ENCODE assay signal across 19 mouse cellular contexts in genomic region chr14:99063091-99063490, GRCm38 (mm10). TPM values are rescaled to one million over a fixed set of nuclear protein-coding genes. Genes with fewer than 3 reads are reported as not detected.
A peak's percentile ranks its signal among the peaks of the same experiment; 100 is the strongest.
DNase-seq lines count a peak whose midpoint lies in the region; ATAC-seq and TF ChIP-seq lines count a peak whose summit lies in the region.
"Had no signal": no experiment of that assay in that cellular context is flagged by ENCODE, and none has a peak within 500 bp of the region (broad histone marks: within the 10 kb centered on the region; RNA-seq: fewer than 3 reads in every experiment).

No protein-coding gene starts in this region.

- H3K27me3 ChIP-seq in Patski: no peaks in the 10 kb centered on the region
- H3K27me3 ChIP-seq in midbrain, embryonic 15.5 days (replicated peaks): no peaks in the 10 kb centered on the region
- H3K27me3 ChIP-seq: embryonic facial prominence, embryonic 12.5 days; forebrain, embryonic 13.5 days; forebrain, embryonic 15.5 days had no signal

- no peak for TF ChIP-seq CTCF in Patski (IDR thresholded peaks at IDR 0.05)

- POLR2A ChIA-PET in Patski (lab: Charles Lee): no interaction called here

- H3K27ac ChIP-seq in midbrain, embryonic 15.5 days: no peak overlapping the region
- H3K27ac ChIP-seq: embryonic facial prominence, embryonic 10.5 days; embryonic facial prominence, embryonic 12.5 days; forebrain, embryonic 13.5 days; forebrain, embryonic 15.5 days had no signal

- H3K4me1 ChIP-seq in midbrain, embryonic 15.5 days: no peaks in the 10 kb centered on the region
- H3K4me1 ChIP-seq: embryonic facial prominence, embryonic 10.5 days; embryonic facial prominence, embryonic 12.5 days; forebrain, embryonic 13.5 days; forebrain, embryonic 15.5 days had no signal

- DNase-seq in 416B (ENCODE audit: low read depth) (peak; percentile 55), Patski (ENCODE audit: low read depth, low spot score) (no peak)
- no peak for DNase-seq in spleen, adult 12 weeks (ENCODE audit: low spot score)
- no peak for DNase-seq in spleen, postnatal 14 days (ENCODE audit: low spot score in 2 of 2)
- DNase-seq: adrenal gland, adult 2 months; adrenal gland, postnatal 10 days; adrenal gland, postnatal 25 days; cerebellum, adult 11 months; cerebellum, adult 18-20 months; cerebellum, adult 8-10 months; cerebellum, adult 9-11 months; cerebellum, postnatal 14 days; forebrain, postnatal 0 days had no signal

- in situ Hi-C loops in Patski (cut with MboI; ENCODE audit: low pct_unique_long_range_greater_than_20kb): no loop called here

- CTCF ChIA-PET in Patski (lab: Charles Lee): no interaction called here

- H3K4me3 ChIP-seq in midbrain, embryonic 15.5 days: no peak overlapping the region
- H3K4me3 ChIP-seq: embryonic facial prominence, embryonic 10.5 days; embryonic facial prominence, embryonic 12.5 days; forebrain, embryonic 13.5 days; forebrain, embryonic 15.5 days had no signal

- H3K9me3 ChIP-seq in midbrain, embryonic 15.5 days: no peaks in the 10 kb centered on the region
- H3K9me3 ChIP-seq: embryonic facial prominence, embryonic 10.5 days; embryonic facial prominence, embryonic 12.5 days; forebrain, embryonic 13.5 days; forebrain, embryonic 15.5 days had no signal

- no peak overlapping the region for H3K9ac ChIP-seq in midbrain, embryonic 15.5 days
- H3K9ac ChIP-seq: embryonic facial prominence, embryonic 12.5 days; forebrain, embryonic 13.5 days; forebrain, embryonic 15.5 days; forebrain, postnatal 0 days had no signal

- 94% methylated on average over 2 of the region's 2 CpGs for WGBS in midbrain, embryonic 15.5 days

- H3K36me3 ChIP-seq in midbrain, embryonic 15.5 days (replicated peaks): no peaks in the 10 kb centered on the region

- peak; percentile 31 for ATAC-seq in Patski
- 0 out of 2 replicates have a peak, but pooled peaks have one; percentile 35 for ATAC-seq in monocyte, adult 5-6 weeks (replicated peaks; ENCODE audit: insufficient number of reproducible peaks, low FRiP score, low TSS enrichment, poor library complexity, severe bottlenecking)
- no peak for ATAC-seq in midbrain, embryonic 15.5 days (replicated peaks)
- ATAC-seq: forebrain, embryonic 13.5 days; forebrain, embryonic 15.5 days; forebrain, postnatal 0 days had no signal

- no peak overlapping the region for H3K4me2 ChIP-seq in midbrain, embryonic 15.5 days
- H3K4me2 ChIP-seq: embryonic facial prominence, embryonic 12.5 days; forebrain, embryonic 13.5 days; forebrain, embryonic 15.5 days had no signal

RNA-seq across cellular contexts. Expression of gene Bora, which starts 17.1 kb away (rescaled TPM):
- polyA plus RNA-seq in Patski (2021): 8.5 TPM
- 5.0 to 10.6 TPM (median 7.3 TPM) in 3 replicates for total RNA-seq in monocyte, adult 5-6 weeks (2017)
- 12.8 and 13.7 TPM in 2 replicates for polyA plus RNA-seq in midbrain, embryonic 15.5 days (2015; fragmentation: Nextera tagmentation; extraction: Ambion mirVana)

RNA-seq across cellular contexts. Expression of gene Mzt1, which starts 17.2 kb away (rescaled TPM):
- 40.5 TPM for polyA plus RNA-seq in Patski (2021)
- 30.9 to 34.5 TPM (median 34.0 TPM) in 3 replicates for total RNA-seq in monocyte, adult 5-6 weeks (2017)
- polyA plus RNA-seq in midbrain, embryonic 15.5 days (2015; fragmentation: Nextera tagmentation; extraction: Ambion mirVana): 104 and 113 TPM in 2 replicates

RNA-seq across cellular contexts. Expression of gene Pibf1, which starts 36.1 kb away (rescaled TPM):
- 12.2 TPM for polyA plus RNA-seq in Patski (2021)
- 30.0 to 60.2 TPM (median 31.0 TPM) in 3 replicates for total RNA-seq in monocyte, adult 5-6 weeks (2017)
- 15.8 and 17.4 TPM in 2 replicates for polyA plus RNA-seq in midbrain, embryonic 15.5 days (2015; fragmentation: Nextera tagmentation; extraction: Ambion mirVana)

RNA-seq across cellular contexts. Expression of gene Dis3, which starts 36.5 kb away (rescaled TPM):
- 31.8 TPM for polyA plus RNA-seq in Patski (2021)
- total RNA-seq in monocyte, adult 5-6 weeks (2017): 6.2 to 19.3 TPM (median 18.0 TPM) in 3 replicates
- 20.8 and 22.5 TPM in 2 replicates for polyA plus RNA-seq in midbrain, embryonic 15.5 days (2015; fragmentation: Nextera tagmentation; extraction: Ambion mirVana)
